Mouse (Mus musculus) monocyte, adult 5-6 weeks (primary cell): ENCODE results near the gene Wfdc3. TPM values are rescaled to one million over a fixed set of nuclear protein-coding genes. Genes with fewer than 3 reads are reported as not detected.

ENCODE experiments used
- ATAC-seq: fragments of 153-309, 156-312 bp; replicated peaks from 2 replicates; pipeline ENCODE4 v1.8.0; 2017; ENCODE audit warnings: mild to moderate bottlenecking; ENCODE audit not compliant: low TSS enrichment, insufficient number of reproducible peaks, severe bottlenecking, poor library complexity, low FRiP score
- total RNA-seq: library from RNA; stranded (forward); fragments of 200-1000, 200-491, 200-594 nt; gene quantifications from 3 replicates; pipeline ENCODE4 v1.2.3, GENCODE M21; 2017

Gene Wfdc3
- total RNA-seq, 1 experiment from 2014 or later = not detected

GRCm38 (mm10) chr2:164698201-164698600, 47.5 kb downstream of the Wfdc3 start, which contains the start of gene Spint4:
Gene Spint4, plus strand, starts transcription at chr2:164698501.
- no peak for ATAC-seq

- no peak for ATAC-seq
Observed at GRCm38 (mm10) chr2:164684807-164685206, 60.9 kb downstream of the Wfdc3 start, which contains the start of gene Wfdc13. Gene Wfdc13, plus strand, starts transcription at chr2:164685107.

Other genes with a start within 250 kb of the Wfdc3 start
- 12.6 to 37.4 TPM (median 13.3 TPM) in 3 replicates for gene Pigt, start 248.4 kb downstream of the Wfdc3 start, total RNA-seq
- gene Wfdc2, start 183.5 kb downstream of the Wfdc3 start, total RNA-seq = 1.4 TPM in 1 of 3 replicates, not detected in the others
- not detected in 3 replicates for gene Spint3, start 172.5 kb downstream of the Wfdc3 start, total RNA-seq
- gene Wfdc6a, start 160.5 kb downstream of the Wfdc3 start, total RNA-seq = 0.87 TPM in 1 of 3 replicates, not detected in the others
- not detected in 3 replicates for gene Eppin, start 152.3 kb downstream of the Wfdc3 start, total RNA-seq
- gene Wfdc6b, start 132.4 kb downstream of the Wfdc3 start, total RNA-seq = not detected in 3 replicates
- gene Wfdc8, start 132.3 kb downstream of the Wfdc3 start, total RNA-seq = not detected in 3 replicates
- not detected in 3 replicates for gene Wfdc16, start 107.1 kb downstream of the Wfdc3 start, total RNA-seq
- gene Wfdc10, start 89.9 kb downstream of the Wfdc3 start, total RNA-seq = not detected in 3 replicates
- gene Wfdc9, start 89.3 kb downstream of the Wfdc3 start, total RNA-seq = not detected in 3 replicates
- not detected in 3 replicates for gene Wfdc11, start 71.8 kb downstream of the Wfdc3 start, total RNA-seq
- gene Wfdc13, start 60.8 kb downstream of the Wfdc3 start, total RNA-seq = not detected in 3 replicates
- gene Spint4, start 47.4 kb downstream of the Wfdc3 start, total RNA-seq = not detected in 3 replicates
- not detected in 3 replicates for gene Spint5, start 30.6 kb downstream of the Wfdc3 start, total RNA-seq
- gene Dnttip1, start 52 bp upstream of the Wfdc3 start, total RNA-seq = 18.2 to 23.6 TPM (median 20.1 TPM) in 3 replicates
- 2.7 to 5.1 TPM (median 3.5 TPM) in 3 replicates for gene Ube2c, start 24.0 kb upstream of the Wfdc3 start, total RNA-seq
- not detected in 3 replicates for gene Tnnc2, start 34.0 kb upstream of the Wfdc3 start, total RNA-seq
- 2.9 to 6.0 TPM (median 5.5 TPM) in 3 replicates for gene Snx21, start 39.9 kb upstream of the Wfdc3 start, total RNA-seq
- gene Acot8, start 59.0 kb upstream of the Wfdc3 start, total RNA-seq = 31.0 to 45.3 TPM (median 42.4 TPM) in 3 replicates
- gene Zswim3, start 59.2 kb upstream of the Wfdc3 start, total RNA-seq = 1.2 to 5.3 TPM (median 1.9 TPM) in 3 replicates
- gene Zswim1, start 76.8 kb upstream of the Wfdc3 start, total RNA-seq = 0.67 to 1.8 TPM (median 1.7 TPM) in 3 replicates
- gene Spata25, start 82.6 kb upstream of the Wfdc3 start, total RNA-seq = not detected in 3 replicates
- 283 to 459 TPM (median 330 TPM) in 3 replicates for gene Ctsa, start 86.9 kb upstream of the Wfdc3 start, total RNA-seq
- gene Neurl2, start 87.5 kb upstream of the Wfdc3 start, total RNA-seq = 0.97 to 3.0 TPM (median 2.3 TPM) in 3 replicates
- 37.3 to 58.3 TPM (median 46.8 TPM) in 3 replicates for gene Pltp, start 111.8 kb upstream of the Wfdc3 start, total RNA-seq
- 60.0 to 62.1 TPM (median 60.1 TPM) in 3 replicates for gene Pcif1, start 133.4 kb upstream of the Wfdc3 start, total RNA-seq
- gene Zfp335, start 165.8 kb upstream of the Wfdc3 start, total RNA-seq = 9.1 to 21.0 TPM (median 12.5 TPM) in 3 replicates
- 1.7 to 19.4 TPM (median 15.0 TPM) in 3 replicates for gene Mmp9, start 194.8 kb upstream of the Wfdc3 start, total RNA-seq
- 0.11 to 1.7 TPM (median 0.29 TPM) in 3 replicates for gene Slc12a5, start 214.9 kb upstream of the Wfdc3 start, total RNA-seq